Mouse (Mus musculus) right cerebral cortex, postnatal 4 days (tissue): ENCODE results near the gene Ano9.
A peak's percentile ranks its signal among the peaks of the same experiment; 100 is the strongest.

ENCODE experiments used
- DNase-seq: peaks from one replicate; pipeline ENCODE4 v3.0.0-alpha.2; 2022

Gene Ano9

DNA sequence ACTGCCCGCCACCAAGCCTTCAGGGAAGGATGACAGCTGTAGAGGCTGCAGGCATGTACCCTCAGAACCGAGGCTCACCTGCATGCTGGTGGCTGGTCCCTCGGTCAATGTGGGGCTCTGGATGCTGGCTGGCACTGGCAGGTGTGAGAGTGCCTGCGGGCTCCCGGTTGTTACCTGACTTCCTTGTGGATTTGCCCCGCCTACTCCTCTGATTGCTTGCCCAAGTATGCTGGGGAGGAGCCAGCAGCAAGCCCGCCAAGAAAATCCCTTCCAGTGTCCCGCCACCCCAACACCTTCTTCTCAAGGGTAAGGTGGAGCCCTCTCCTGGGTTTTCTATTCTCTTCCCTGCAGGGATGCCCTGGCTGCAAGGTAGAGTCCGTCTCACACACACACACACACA is at the start of gene Ano9:
Gene Ano9 (minus strand): TSS at position 171 of the 400 bp plus-strand sequence.
- DNase-seq = no peak

DNA sequence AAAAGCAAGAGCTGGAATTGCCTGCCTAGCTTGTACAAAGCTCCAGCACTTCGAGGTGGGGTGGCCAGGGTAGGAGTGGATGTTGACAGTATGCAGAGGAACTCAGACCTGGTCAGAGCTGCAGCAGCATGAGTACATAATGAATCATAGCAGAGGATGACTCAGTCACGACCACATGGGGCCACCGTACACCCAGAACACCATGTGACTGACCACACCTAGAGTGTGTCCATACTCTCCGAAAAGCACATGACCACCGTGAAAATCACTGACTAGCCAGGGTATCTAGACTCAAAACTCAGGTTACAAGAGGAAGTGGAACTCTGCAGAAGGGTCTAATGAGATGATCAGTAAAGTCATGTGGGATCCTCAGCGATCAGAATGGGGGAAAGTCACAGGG is 47.2 kb upstream of the Ano9 start:
- DNase-seq = no peak

DNA sequence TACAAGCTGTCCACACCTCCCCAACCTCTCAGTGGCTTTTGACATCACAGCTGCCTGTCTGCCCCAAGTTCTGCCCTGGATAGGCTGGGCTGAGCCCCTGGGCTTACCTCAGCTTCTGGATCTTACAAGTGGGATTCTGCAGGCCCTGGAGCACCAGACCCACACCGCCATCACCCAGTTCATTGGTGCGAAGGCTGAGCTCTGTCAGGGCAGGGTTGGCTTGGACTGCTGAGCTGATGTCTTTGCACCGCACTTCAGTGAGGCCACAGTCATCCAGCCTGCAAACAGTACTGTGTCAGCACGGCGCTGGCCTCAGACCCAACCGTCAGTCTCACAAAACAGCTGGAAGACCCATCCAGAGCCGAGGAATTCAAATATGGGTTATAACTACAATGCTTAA is 46.8 kb upstream of the Ano9 start:
- DNase-seq = no peak

DNA sequence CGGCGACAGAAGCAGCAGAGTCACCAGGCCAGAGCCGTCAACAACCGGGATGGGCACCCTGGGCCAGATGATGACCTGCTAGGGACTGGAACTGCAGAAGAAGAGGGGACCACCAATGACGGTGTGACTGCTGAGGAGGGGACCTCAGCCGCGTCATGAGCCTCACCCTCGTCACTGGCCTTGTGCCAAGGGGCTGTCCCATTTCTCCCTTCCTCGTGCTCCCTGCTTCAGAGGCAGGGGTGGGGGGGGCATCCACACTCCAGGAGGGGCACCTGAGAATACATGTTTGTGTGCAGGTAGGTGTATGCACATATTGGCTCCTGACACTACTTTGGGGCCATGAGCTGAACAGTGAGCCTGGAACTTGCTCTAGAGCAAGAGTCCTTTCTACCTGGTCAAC is 37.8 kb upstream of the Ano9 start:
- DNase-seq = no peak

DNA sequence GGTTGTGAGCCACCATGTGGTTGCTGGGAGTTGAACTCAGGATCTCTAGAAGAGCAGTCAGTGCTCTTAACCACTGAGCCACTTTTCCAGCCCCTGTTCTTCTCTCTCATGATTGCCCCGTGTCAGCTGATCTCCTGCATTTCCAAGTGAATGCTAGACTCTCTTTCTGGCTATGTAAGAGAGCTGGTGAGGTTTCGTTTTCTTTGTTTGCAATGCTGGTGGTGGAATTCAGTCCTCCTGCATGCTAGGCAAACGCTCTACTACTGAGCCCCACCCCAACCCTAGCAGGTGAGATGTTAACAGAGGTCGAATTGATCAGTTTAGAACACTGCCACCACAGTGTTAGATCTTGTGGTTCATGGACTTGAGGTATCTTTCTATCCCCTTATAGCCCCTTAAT is 31.0 kb upstream of the Ano9 start:
- no peak for DNase-seq

DNA sequence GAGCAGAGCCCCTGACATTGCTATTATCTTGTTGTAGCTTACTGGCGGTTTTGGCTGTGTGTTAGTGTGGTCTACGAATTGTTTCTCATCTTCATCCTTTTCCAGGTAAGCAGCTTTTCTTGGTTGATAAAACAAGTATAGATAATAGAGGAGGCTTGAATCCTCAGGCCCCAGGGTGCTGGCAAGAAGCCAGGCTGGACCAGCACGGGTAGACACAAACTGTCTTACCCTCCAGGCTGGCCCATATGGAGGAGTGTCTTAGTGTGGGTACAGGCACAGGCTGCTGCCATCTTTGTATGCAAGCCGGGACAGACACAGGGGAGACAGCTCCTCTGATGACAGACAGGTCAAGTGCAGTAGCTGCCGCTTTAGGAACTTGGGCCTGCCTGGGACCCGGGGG is 29.4 kb upstream of the Ano9 start:
- no peak for DNase-seq

DNA sequence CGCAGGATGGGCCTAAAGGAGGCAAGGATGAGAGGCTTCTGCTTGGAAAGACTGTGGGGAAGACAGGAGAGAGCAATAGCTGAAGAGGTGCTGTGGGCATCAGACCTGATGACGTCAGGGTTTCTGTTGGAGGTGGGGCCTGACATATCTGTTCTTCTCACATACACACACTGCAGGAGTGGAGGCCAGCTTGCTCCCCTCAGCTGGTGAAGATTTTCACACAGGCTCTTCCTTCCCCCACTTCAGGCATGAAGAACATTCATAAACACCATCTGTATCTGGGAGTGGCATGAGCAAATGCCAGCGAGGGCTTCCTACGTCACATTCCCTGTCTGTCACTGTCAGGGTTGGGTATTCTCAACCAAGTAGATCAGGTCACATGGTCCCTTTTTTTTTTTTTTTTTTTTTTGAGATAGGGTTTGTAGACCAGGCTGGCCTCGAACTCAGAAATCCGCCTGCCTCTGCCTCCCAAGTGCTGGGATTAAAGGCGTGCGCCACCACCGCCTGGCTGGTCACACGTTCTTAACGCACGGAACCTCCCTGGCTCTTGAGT is 28.5 kb upstream of the Ano9 start:
- DNase-seq = no peak

- no peak for DNase-seq
Observed at GRCm38 (mm10) chr7:141145403-141145802, 27.8 kb upstream of the Ano9 start.

GRCm38 (mm10) chr7:141144650-141145049 is 27.0 kb upstream of the Ano9 start:
- DNase-seq = no peak

DNA sequence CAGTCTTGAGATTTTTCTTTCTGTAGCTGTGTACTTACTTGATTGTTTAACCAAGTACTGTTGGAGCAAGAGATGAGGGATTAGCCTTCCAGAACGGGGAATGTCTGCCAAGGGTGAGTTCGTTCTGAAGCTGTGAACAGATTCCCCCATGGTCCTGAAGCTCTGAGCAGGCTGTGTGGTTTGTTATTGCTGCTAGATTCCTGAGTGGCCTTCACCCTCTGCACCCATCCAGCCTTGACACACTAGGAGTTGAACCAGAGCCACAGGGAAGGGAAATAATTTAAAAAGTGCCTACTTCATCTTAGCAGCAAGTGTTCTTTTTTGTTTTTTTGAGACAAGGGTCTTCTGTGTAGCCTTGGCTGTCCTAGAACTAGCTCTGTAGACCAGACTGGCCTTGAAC is 26.3 kb upstream of the Ano9 start:
- no peak for DNase-seq

GRCm38 (mm10) chr7:141143112-141143511 is 25.5 kb upstream of the Ano9 start:
- peak; percentile 16 for DNase-seq

DNA sequence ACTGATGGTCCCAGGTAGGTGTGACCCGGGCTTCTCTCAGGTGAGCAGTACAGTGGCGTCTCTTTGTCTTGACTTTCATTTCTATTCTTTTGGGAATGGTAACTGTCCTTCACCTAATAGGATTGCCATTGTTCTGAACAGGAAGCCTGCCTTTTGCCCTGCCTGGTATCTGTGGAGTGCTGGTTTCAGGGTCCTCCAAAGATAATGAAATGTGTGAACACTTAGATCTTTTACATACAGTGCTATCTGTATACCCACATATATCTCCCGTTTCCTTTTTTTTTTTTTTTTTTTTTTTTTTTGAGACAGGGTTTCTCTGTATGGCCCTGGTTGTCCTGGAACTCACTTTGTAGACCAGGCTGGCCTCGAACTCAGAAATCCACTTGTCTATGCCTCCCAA is 23.7 kb upstream of the Ano9 start:
- no peak for DNase-seq

DNA sequence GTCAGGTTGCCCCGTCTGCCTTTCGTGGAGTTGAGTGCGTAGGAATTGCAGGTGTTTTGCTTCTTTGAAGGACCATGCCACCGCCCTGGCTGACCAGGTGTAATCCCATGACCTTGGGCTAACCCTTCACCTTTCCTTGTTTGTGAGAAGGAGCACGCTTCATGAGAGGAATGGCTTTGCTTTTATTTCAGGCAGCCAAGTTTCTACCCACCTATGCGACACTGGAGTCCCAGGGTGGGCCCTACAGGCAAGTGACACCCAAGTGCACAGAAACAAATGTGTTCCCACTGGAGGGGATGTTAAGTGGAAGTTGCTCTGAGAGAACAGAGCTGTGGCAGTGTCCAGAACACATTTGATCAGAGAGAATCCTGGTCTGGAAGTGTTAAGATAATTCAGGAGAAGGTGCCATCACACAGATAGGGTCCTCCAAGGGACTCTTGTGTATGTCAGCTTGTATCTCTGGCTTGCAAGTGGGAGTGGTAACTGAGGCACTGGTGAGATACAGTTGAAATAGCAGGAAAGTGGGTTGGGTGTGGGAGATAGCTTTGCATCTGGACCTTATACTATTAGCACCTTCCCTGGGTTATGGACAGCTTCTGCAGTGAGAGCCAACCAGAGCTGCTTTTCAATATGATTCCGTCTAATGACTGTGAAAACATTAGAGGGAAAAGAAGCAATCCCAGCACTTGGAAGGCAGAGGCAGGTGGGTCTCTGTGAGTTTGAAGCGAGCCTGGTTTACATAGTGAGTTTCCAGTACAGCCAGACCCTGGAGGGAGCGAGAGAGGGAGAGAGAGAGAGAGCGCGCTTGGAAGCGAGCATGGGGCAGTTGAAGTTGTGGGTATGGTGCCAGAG is 14.5 kb upstream of the Ano9 start:
- DNase-seq = no peak

DNA sequence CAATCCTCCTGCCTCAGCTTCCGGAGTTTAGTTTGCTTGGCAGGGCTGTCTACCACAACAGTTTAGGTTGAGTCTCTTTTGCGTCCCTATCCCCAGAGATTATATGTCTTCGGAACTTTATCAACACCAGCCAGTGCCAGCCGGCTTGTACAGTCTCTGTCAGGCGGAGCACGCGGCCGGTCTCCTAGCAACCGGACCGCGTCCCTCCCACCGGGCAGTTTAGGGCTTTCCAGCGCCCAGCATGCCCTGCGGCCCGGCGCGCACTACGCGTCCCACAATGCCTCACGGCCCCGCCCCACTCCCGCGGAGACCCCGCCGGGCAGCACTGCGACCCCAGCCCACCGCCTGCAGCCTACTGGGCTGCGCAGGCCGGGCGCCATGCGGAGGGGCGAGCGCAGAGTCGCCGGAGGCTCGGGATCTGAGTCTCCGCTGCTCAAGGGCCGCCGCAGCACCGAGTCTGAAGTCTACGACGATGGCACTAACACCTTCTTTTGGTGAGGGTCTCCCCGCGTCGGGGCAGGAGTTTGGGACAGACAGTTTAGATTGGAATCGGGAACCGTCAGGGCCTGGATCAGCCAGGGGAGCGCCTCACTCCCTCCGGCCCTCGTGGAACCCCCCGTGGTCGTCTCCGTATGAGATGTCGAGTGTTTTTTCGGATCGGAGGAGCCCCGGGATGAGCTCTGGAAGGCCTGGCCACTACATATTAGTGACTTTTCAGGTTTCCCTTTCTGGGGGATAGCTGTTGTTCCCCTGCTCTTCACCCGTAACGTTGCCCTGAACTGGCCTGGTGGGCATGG is 13.6 kb upstream of the Ano9 start:
- peak; percentile 85 for DNase-seq

GRCm38 (mm10) chr7:141123517-141123856 is 5.9 kb upstream of the Ano9 start:
- DNase-seq = no peak

DNA sequence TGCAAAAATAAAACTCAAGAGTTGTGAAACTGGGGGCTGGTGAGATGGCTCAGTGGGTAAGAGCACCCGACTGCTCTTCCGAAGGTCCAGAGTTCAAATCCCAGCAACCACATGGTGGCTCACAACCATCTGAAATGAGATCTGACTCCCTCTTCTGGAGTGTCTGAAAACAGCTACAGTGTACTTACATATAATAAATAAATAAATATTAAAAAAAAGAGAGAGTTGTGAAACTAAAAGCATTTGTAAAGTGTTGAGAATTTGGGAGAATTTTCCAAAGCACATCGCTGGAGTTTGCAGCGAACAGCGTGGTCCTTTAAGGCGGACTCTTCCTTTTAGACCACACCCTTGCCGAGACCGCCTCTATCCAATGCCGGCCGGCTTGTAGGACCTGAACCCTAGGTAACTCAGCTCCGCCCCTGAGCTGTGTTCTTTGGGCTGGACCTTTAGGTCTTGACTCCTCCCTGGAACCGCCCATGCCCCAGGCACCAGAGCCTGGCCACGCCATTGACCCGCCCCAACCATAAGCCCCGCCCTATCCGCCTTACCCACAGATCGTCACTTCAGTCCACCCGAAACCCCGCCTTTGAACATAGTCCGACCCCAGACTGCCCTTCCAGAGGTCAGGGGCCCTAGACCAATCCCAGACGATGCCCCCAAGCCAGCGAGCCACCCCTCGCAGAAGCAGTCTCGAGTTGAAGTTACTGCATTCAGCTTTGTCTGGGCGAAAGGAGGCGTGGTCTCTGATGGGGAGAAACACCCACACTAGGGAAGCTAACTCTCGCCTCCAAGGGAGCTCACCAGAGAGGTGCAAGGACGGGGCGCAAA is 5.3 kb upstream of the Ano9 start:
- DNase-seq = peak; percentile 72

DNA sequence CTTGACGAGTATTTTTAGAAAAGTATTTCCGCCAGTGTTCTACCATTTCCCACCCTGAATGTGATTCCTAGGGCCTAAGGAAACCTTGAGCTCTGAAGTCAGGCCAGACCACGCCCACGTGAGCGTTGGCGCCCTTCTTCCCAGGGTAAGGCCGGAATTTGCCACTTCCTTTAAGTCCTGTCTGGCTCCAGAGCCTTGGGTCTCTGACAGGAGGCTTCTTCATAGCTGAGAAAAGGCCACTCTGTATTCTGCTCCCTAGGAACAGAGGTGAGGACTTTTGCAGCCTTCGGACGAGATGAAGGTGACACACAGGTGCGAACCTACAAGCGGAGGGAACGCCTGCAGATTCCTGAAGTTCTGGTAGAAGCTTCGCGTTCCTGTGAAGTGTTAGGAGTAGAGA is 4.6 kb upstream of the Ano9 start, which contains the start of gene Ptdss2:
Gene Ptdss2 (plus strand): TSS at position 138 of the 400 bp plus-strand sequence.
- DNase-seq = no peak

GRCm38 (mm10) chr7:141121051-141121531 is 3.5 kb upstream of the Ano9 start:
- DNase-seq = no peak

- DNase-seq = no peak
Observed at GRCm38 (mm10) chr7:141120605-141121004, 3.0 kb upstream of the Ano9 start.

GRCm38 (mm10) chr7:141119487-141119886 is 1.9 kb upstream of the Ano9 start:
- no peak for DNase-seq

DNA sequence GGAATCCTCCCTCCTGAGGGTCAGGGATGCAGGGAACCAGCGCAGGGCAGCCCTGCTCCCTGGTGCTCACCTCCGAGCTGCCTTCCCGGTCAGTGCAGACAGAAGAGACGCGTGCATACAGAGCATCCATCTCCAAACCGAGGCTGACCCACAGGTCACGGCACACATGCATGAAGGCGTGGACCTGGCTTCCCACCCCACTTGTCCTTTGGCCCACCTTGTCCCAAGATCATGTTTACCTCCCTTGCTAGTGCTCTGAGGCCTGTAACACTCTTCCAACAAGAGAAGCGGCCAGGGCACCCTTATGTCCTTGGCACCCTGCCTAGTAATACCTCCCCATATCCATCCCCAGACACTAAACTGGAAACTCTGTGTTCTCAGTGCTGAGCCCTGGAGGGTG is 1.7 kb downstream of the Ano9 start:
- no peak for DNase-seq

DNA sequence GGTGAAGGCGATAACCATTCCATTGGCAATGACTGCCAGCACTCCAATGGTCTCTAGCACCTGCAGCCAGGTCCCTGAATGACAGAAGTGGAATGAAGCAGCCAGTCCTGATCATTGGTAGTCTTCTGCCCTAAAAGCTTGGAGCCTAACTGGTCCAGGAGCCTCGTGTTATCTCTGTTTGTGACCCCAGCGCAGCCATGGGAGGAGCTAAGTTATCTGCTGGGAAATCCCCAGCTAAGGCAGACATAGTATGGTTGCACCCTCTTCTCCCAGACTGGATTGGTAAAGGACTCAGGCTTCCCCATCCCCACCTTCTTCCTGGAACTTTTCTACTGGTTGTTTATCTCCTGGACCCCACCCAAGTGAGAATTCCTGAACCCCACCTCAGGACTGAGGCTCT is 14.4 kb downstream of the Ano9 start:
- no peak for DNase-seq
